Mouse (Mus musculus) liver, embryonic 14.5 days (tissue): Measurements from ENCODE around the gene Plxna4. TPM values are rescaled to one million over a fixed set of nuclear protein-coding genes. Genes with fewer than 3 reads are reported as not detected.

ENCODE experiments used
- ATAC-seq: fragments of 200-750 bp; cut with Nextera tagmentation; 2 replicates; pipeline ENCODE4 v1.8.0; 2017; ENCODE audit warnings: moderate number of reproducible peaks, mild to moderate bottlenecking, moderate library complexity; ENCODE audit not compliant: insufficient read depth
- DNase-seq, 3 experiments: peaks; one replicate each; pipeline ENCODE4 v3.0.0-alpha.2; 2012 to 2013; ENCODE audit warnings: low read depth in 3 of 3, low spot score in 3 of 3
- H3K27ac ChIP-seq: fragments of 300-500 bp; sonication (generic); 2 replicates; pipeline ENCODE4 v1.5.1; 2014; ENCODE audit warnings: moderate library complexity, mild to moderate bottlenecking, control low read depth, inconsistent platforms
- H3K27me3 ChIP-seq: fragments of 300-500 bp; sonication (generic); 2 replicates; pipeline ENCODE4 v1.6.1; 2014; ENCODE audit warnings: mild to moderate bottlenecking, low read length, moderate library complexity; ENCODE audit not compliant: control insufficient read depth, insufficient read depth
- H3K36me3 ChIP-seq: fragments of 300-500 bp; sonication (generic); replicated peaks from 2 replicates; pipeline ENCODE4 v1.6.1; 2014; ENCODE audit warnings: low read depth; ENCODE audit not compliant: control insufficient read depth, insufficient read depth
- H3K4me1 ChIP-seq, 2 experiments: fragments of 200-500 bp in 1 of 2; fragments of 300-500 bp in 1 of 2; sonication (generic) in 1 of 2; replicated peaks; 2 replicates each; pipeline ENCODE4 v1.6.1; 2012 to 2014; ENCODE audit warnings: antibody characterized with exemption in 1 of 2, inconsistent platforms in 1 of 2, low read length in 1 of 2; ENCODE audit not compliant: control insufficient read depth in 2 of 2, insufficient read depth in 2 of 2
- H3K4me2 ChIP-seq: fragments of 300-500 bp; sonication (generic); 2 replicates; pipeline ENCODE4 v1.6.1; 2014; ENCODE audit warnings: low read depth, mild to moderate bottlenecking, control low read depth, moderate library complexity
- H3K4me3 ChIP-seq, 2 experiments: fragments of 200-500 bp in 1 of 2; fragments of 300-500 bp in 1 of 2; sonication (generic) in 1 of 2; 2 replicates each; pipeline ENCODE4 v1.5.1; 2012 to 2014; ENCODE audit warnings: low read depth in 2 of 2, low read length in 2 of 2, mild to moderate bottlenecking in 2 of 2, control low read depth in 1 of 2, inconsistent platforms in 1 of 2, moderate library complexity in 1 of 2; ENCODE audit not compliant: insufficient read depth in 1 of 2
- H3K9ac ChIP-seq: fragments of 300-500 bp; sonication (generic); replicated peaks from 2 replicates; pipeline ENCODE4 v1.6.1; 2014; ENCODE audit warnings: mild to moderate bottlenecking, control low read depth, moderate library complexity
- H3K9me3 ChIP-seq: fragments of 300-500 bp; sonication (generic); 2 replicates; pipeline ENCODE4 v1.6.1; 2016; ENCODE audit warnings: low read length, mixed read lengths; ENCODE audit not compliant: control insufficient read depth
- CTCF ChIP-seq: IDR thresholded peaks from 2 replicates; pipeline ENCODE4 v1.5.1; 2016; ENCODE audit warnings: antibody characterized with exemption, low read depth, control low read depth
- EP300 ChIP-seq: IDR thresholded peaks from 2 replicates; pipeline ENCODE4 v1.6.1; 2016; ENCODE audit warnings: antibody characterized with exemption, low read depth
- WGBS: fragments of 180-500 bp; shearing (Covaris S2); extraction: QIAGEN DNeasy Blood & Tissue Kit; methylation state at CpG from one replicate; pipeline ENCODE4 v1.1.7; 2014; ENCODE audit not compliant: insufficient replicate concordance; 5-methylcytosine and 5-hydroxymethylcytosine counted together
- polyA plus RNA-seq, 2 experiments: library from polyadenylated mRNA; depleted of rRNA in 1 of 2; stranded (reverse) in 1 of 2; unstranded in 1 of 2; fragments of >200 nt; fragmentation: Nextera tagmentation in 1 of 2; extraction: Ambion mirVana in 1 of 2; gene quantifications; 2 replicates each; pipeline versions ENCODE4 v1.2.1 to v1.2.3; 2012 to 2014

Gene Plxna4
- polyA plus RNA-seq, 2 experiments = 0.17 to 0.25 TPM

DNA sequence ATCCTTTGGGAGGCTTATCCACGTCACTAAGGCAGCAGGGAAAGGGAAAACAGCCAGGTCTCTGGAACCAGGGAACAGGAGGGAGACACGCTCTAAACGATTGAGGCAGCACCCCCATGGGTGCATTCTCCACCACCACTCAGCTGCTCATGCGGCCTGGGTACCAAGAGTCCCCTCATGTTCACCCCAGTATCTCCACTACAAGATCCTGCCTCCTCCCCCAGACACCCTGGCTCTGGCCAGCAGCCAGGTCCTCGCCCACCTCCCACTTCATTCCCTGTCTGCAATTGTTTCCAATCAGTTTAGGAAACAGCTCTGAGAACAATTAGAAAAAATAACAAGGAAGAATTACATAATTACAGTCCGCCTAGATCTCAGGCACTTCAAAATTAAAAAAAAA is 150.8 kb downstream of the Plxna4 start:
- no peak overlapping the region for H3K4me2 ChIP-seq
- ATAC-seq (no peak), DNase-seq (no peak)
- no peak overlapping the region for H3K4me3 ChIP-seq
- no peak overlapping the region for H3K27ac ChIP-seq
- no peaks in the 10 kb centered on the region for H3K4me1 ChIP-seq
- H3K9ac ChIP-seq = no peak overlapping the region
- H3K9me3 ChIP-seq = no peaks in the 10 kb centered on the region
- TF ChIP-seq EP300 (no peak), CTCF (no peak)
- 45% methylated on average over 6 of the region's 6 CpGs for WGBS
- no peaks in the 10 kb centered on the region for H3K27me3 ChIP-seq
- H3K36me3 ChIP-seq = no peaks in the 10 kb centered on the region

DNA sequence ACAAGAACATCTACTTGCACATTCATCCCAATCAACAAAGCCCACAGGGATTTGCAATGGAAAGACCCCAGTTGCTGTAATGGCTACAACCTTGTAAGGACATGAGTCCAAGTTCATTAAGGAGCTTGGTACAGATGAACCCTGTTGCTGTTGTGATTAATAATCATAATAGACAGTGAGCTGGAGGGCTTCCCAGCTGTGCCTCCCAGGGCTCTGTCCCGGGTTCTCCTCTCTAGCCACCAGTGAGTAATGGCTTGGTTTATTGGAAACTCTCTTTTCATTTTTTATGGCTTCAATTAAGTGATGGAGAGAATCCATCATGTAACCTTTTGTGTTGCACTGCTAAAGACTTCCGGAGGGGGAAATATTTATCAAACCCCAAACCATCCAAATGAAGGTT is 164.9 kb downstream of the Plxna4 start:
- Histone ChIP-seq H3K27ac (no peak overlapping the region), H3K36me3 (no peaks in the 10 kb centered on the region), H3K9ac (no peak overlapping the region), H3K4me2 (no peak overlapping the region), H3K4me3 (no peak overlapping the region), H3K9me3 (no peaks in the 10 kb centered on the region), H3K27me3 (no peaks in the 10 kb centered on the region), H3K4me1 (no peaks in the 10 kb centered on the region)
- 61% methylated on average over 2 of the region's 2 CpGs for WGBS
- DNase-seq (no peak), ATAC-seq (no peak)
- no peak for TF ChIP-seq EP300
- TF ChIP-seq CTCF = no peak

DNA sequence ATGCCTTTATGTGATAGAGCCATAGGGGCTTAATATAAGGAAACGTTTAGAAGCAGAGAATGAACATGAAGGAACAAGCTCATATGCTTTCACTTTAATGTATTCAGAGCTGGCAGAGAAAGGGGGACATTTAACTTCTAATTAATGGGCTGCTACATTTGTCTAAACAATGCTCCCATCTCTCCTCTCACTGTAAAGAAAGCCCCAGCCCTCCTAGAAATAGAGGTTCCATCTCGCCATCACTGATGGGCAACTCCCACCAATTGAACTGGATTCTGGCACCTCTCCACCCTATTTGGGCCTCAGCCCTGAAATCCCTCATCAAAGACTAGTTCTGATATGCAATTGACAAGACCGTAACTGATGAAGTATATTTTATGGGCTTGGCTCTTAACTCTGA is 167.4 kb downstream of the Plxna4 start:
- DNase-seq (no peak), ATAC-seq (no peak)
- H3K27me3 ChIP-seq = no peaks in the 10 kb centered on the region
- H3K4me2 ChIP-seq = no peak overlapping the region
- no peak overlapping the region for H3K4me3 ChIP-seq
- H3K9me3 ChIP-seq = no peaks in the 10 kb centered on the region
- no peak overlapping the region for H3K9ac ChIP-seq
- H3K36me3 ChIP-seq = no peaks in the 10 kb centered on the region
- H3K4me1 ChIP-seq = no peaks in the 10 kb centered on the region
- H3K27ac ChIP-seq = no peak overlapping the region
- 66% methylated on average over 3 of the region's 3 CpGs for WGBS
- TF ChIP-seq EP300 (no peak), CTCF (no peak)

DNA sequence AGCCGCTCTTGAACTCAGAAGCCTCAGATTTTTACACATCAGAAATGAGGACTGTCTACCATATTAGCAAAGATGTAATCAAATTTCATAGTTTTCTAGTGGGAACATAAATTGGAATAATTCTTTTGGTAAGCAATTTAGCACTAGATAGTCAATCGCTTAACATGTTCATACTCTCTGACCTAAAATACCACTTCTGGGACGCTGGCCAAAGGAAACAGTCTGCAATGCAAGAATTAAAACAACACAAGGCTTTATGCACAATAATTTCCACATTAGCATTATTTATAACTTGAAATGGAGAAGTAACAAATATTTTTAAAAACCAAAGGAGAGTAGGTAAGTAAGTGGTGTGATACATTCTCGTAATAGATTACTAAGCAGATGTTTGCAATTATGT is 170.6 kb downstream of the Plxna4 start:
- no peak for DNase-seq
- TF ChIP-seq CTCF (no peak), EP300 (no peak)
- Histone ChIP-seq H3K27me3 (no peaks in the 10 kb centered on the region), H3K9me3 (no peaks in the 10 kb centered on the region), H3K36me3 (no peaks in the 10 kb centered on the region), H3K4me3 (no peak overlapping the region), H3K9ac (no peak overlapping the region), H3K27ac (no peak overlapping the region), H3K4me2 (no peak overlapping the region), H3K4me1 (no peaks in the 10 kb centered on the region)
- 73% methylated on average over 4 of the region's 4 CpGs for WGBS
- ATAC-seq = no peak

DNA sequence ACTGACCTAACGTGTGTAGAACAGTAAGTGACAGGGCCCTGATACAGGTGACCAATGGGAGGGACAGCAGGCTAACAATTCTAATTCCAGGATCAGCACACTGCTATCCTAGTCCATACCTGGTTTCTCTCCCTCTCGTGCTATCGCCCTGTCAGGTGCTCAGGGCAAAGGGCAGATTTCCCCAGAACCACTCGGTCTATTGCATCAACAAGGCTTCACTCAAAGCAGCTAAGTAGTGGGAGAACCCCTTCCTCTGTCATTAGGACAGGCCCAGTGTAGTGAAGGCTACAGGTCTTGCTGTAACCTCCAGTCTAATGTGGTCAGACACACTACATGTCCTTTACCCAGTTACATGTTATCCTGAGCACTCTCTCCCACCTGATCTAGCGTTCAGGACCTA is 176.7 kb downstream of the Plxna4 start:
- Histone ChIP-seq H3K27me3 (no peaks in the 10 kb centered on the region), H3K4me1 (no peaks in the 10 kb centered on the region), H3K4me3 (no peak overlapping the region), H3K27ac (no peak overlapping the region), H3K36me3 (no peaks in the 10 kb centered on the region), H3K4me2 (no peak overlapping the region), H3K9me3 (no peaks in the 10 kb centered on the region), H3K9ac (no peak overlapping the region)
- WGBS = 56% methylated on average over 5 of the region's 5 CpGs
- DNase-seq (peak in 2 of 3 experiments; percentile 7 to 9), ATAC-seq (0 out of 2 replicates have a peak, but pooled peaks have one; percentile 47)
- TF ChIP-seq CTCF (no peak), EP300 (no peak)

DNA sequence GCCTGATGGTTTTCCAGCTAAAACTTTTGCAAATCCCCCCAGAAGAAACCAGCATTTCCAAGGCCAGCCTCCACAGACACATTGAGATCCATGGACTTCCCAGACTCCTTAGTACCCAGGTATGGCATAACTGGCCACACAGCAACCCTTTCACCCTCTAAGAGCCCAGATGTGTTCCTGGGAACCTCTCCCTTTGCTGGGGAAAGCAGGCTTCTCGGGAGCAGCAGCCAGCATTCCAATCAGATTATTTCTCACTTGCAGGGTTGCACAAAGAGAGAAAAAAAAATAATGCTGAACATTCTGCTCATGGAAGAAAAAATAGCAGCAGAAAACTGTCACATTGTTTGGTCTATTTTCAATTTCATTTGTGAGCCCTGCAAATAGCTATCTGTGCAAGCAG is 178.4 kb downstream of the Plxna4 start:
- 38% methylated on average over 1 of the region's 1 CpGs for WGBS
- Histone ChIP-seq H3K27ac (no peak overlapping the region), H3K4me2 (no peak overlapping the region)

More for the DNA sequence above, 178.4 kb downstream of the Plxna4 start:
- TF ChIP-seq EP300 (no peak), CTCF (no peak)
- H3K36me3 ChIP-seq = no peaks in the 10 kb centered on the region
- no peaks in the 10 kb centered on the region for H3K4me1 ChIP-seq
- H3K9me3 ChIP-seq = no peaks in the 10 kb centered on the region
- ATAC-seq (no peak), DNase-seq (no peak)
- no peaks in the 10 kb centered on the region for H3K27me3 ChIP-seq
- no peak overlapping the region for H3K4me3 ChIP-seq
- H3K9ac ChIP-seq = no peak overlapping the region
